Mouse (Mus musculus): ENCODE measurements around the gene Ssr2.

Gene Ssr2

DNA sequence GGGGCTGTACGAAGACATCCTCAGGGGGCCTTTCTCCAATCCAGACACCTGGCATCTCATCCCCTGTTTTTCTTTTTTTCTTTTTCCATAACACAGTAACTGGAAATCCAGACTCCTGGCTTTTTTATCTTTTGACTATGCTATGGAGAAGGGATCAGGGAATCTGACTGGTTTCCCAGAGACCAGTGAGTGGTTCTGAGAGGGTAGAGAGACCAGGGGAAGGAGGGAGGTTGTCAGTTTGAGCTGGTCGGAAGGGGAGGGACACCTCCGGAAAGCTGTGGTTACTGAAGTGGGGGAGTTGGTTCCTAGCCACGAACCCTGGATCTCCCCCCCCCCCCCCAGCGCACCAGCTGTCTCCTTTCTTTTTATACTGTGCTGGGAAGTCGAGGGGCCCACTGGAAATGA is 47.3 kb downstream of the Ssr2 start:
- peak in 1 of 2 experiments; percentile 24 for DNase-seq (ENCODE audit: low spot score in 2 of 2)

DNA sequence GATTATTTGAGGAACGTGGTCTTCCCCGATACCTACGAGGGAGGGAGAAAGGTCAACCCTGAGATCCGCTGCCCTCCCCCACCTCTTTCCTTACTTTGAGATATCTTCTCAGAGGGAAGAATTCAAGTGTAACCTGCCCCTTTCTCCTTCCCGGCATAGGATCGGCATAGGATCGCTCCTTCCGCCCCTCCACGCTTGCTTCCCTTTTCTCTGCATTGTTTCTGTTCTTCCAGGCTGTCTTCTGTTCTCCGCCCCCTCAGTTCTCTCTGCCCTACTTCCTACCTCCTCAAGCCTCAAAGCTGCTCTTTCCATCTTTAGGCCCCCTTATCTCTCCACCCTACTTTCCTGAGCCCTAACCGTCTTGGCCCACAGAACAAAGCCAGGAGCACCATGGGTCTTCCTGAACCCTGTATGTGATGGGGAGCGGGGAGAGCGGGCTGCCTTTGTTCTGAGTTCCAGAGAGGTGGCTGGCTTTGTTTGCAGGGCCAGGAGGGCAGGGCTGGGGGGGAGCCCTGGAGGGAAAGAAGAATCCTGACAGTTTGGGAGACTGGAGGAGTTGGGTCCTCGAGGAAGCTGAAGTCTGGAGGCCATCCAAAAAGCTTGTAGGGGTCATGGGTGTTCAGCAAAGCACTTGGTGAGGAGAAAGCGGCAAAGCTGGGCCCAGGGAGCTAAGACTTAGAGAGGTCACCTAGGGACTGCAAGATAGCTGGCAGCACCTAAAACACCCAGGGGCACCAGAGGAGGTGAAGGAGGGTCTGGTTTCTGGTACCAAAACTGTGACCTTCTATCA is 47.9 kb downstream of the Ssr2 start:
- peak; percentile 16 to 39 for DNase-seq (ENCODE audit: low spot score in 2 of 2)

DNA sequence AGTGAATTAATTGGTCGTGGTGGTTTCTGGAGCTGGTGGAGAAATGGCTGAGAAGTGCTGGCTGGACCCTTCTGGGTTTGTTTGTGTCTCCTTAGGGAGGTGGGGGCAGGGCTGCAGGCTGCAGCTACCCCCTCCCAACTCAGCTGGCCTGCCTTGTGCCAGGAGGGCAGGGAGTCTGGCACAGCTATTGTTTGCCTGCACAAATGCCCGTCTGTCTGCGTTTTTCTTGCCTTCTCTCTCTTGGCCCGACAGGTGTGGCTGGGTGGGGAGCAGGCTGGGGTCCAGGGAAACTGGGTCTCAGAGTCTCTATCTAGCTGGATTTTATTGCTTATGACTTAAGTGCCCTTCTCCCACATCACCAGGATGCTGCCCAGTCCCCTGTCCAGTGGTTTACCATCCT is 48.6 kb downstream of the Ssr2 start:
- DNase-seq (ENCODE audit: low spot score in 2 of 2) = peak; percentile 12 to 28

- no peak for DNase-seq (ENCODE audit: low spot score in 2 of 2)
Measured at GRCm38 (mm10) chr3:88624951-88625350, 49.3 kb downstream of the Ssr2 start.

GRCm38 (mm10) chr3:88625531-88625930 is 49.9 kb downstream of the Ssr2 start:
- peak in 1 of 2 experiments; percentile 3 for DNase-seq (ENCODE audit: low spot score in 2 of 2)

GRCm38 (mm10) chr3:88626316-88626715 is 50.6 kb downstream of the Ssr2 start:
- no peak for DNase-seq (ENCODE audit: low spot score in 2 of 2)

DNA sequence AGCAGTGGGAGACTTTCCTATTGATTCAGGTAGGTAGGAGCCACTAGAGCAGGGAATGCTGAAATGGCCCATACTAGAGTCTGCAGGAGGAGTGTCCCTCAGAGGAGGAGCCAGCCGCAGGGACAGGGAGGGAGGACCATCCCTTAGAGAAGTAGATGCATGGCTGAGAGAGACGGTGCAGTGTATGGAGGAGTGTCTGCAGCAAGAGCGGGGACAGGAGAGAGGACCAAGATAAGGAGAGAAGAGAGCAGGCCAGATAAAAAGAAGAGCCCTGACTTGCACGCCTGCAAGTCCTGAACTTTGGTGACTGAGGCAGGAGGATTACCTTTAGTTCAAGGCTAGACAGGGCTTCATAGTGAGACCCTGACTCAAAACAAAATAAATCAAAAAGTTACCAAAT is 51.4 kb downstream of the Ssr2 start:
- DNase-seq (ENCODE audit: low spot score in 2 of 2) = no peak

- DNase-seq (ENCODE audit: low spot score in 2 of 2) = no peak
Measured at GRCm38 (mm10) chr3:88627535-88627934, 51.9 kb downstream of the Ssr2 start.

- DNase-seq (ENCODE audit: low spot score in 2 of 2) = no peak
Measured at GRCm38 (mm10) chr3:88628766-88629165, 53.1 kb downstream of the Ssr2 start.

GRCm38 (mm10) chr3:88629244-88629643 is 53.6 kb downstream of the Ssr2 start:
- peak; percentile 72 to 80 for DNase-seq (ENCODE audit: low spot score in 2 of 2)

GRCm38 (mm10) chr3:88630018-88630417 is 54.3 kb downstream of the Ssr2 start:
- no peak for DNase-seq (ENCODE audit: low spot score in 2 of 2)

- no peak for DNase-seq (ENCODE audit: low spot score in 2 of 2)
Measured at GRCm38 (mm10) chr3:88630849-88631341, 55.2 kb downstream of the Ssr2 start.

GRCm38 (mm10) chr3:88631921-88632587 is 56.4 kb downstream of the Ssr2 start:
- no peak for DNase-seq (ENCODE audit: low spot score in 2 of 2)

- no peak for DNase-seq (ENCODE audit: low spot score in 2 of 2)
Measured at GRCm38 (mm10) chr3:88633056-88633455, 57.4 kb downstream of the Ssr2 start.

DNA sequence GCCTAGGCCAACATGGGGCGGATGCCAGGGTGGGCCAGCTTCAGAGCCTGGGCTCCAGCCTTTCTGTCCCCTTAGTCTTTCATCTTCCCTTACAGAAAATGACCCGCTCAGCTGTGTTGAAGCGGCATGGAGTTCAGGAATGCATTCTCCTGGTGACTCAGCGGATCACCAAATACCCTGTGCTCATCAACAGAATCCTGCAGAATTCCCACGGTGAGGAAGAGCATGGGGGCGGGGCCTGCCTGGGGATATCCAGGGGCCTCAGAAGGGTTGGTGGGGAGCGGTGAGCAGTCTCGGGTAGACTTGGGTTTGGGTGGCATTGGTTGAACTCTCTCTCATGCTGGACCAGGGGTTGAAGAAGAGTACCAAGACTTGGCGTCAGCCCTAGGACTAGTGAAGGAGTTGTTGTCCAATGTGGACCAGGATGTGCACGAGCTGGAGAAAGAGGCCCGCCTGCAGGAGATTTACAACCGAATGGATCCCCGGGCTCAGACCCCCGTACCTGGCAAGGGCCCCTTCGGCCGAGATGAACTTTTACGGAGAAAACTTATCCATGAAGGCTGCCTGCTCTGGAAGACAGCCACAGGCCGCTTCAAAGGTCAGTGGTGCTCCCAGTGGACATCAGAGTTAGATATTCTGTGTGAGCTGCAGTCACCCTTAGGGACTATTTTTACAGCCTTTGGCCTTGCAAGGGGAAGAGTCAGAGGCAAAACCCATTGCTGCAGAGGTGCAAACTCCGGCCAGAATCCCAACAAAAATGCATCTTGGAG is 60.0 kb downstream of the Ssr2 start:
- DNase-seq (ENCODE audit: low spot score in 2 of 2) = no peak

- DNase-seq (ENCODE audit: low spot score in 2 of 2) = no peak
Measured at GRCm38 (mm10) chr3:88636555-88636986, 60.9 kb downstream of the Ssr2 start.

DNA sequence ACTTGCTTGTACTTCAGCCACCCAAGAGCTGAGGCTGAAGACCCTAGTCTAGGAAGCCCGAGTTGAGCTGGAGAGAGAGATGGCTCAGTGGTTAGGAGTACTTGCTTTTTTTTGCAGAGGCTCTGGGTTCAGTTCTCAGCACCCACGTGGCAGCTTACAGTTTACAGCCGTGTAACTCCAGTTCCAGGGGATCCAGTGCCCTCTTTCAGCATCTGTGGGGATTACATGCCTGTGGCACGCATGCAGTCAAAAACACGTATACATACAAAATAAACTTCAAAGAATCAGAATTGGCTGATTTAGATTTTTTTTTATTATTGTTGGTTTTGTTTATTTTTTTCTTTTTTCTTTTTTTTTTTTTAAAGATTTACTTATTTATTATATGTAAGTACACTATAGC is 61.5 kb downstream of the Ssr2 start:
- no peak for DNase-seq (ENCODE audit: low spot score in 2 of 2)
